Mouse (Mus musculus) CD4-positive, CD25-positive, alpha-beta regulatory T cell, adult 2 months (primary cell): Measurements from ENCODE around the gene 2810408A11Rik.
A peak's percentile ranks its signal among the peaks of the same experiment; 100 is the strongest.

Experiments used
- DNase-seq: peaks from one replicate; pipeline ENCODE4 v3.0.0-alpha.2; 2012; ENCODE audit warnings: low read depth, low spot score

The 2810408A11Rik gene

DNA sequence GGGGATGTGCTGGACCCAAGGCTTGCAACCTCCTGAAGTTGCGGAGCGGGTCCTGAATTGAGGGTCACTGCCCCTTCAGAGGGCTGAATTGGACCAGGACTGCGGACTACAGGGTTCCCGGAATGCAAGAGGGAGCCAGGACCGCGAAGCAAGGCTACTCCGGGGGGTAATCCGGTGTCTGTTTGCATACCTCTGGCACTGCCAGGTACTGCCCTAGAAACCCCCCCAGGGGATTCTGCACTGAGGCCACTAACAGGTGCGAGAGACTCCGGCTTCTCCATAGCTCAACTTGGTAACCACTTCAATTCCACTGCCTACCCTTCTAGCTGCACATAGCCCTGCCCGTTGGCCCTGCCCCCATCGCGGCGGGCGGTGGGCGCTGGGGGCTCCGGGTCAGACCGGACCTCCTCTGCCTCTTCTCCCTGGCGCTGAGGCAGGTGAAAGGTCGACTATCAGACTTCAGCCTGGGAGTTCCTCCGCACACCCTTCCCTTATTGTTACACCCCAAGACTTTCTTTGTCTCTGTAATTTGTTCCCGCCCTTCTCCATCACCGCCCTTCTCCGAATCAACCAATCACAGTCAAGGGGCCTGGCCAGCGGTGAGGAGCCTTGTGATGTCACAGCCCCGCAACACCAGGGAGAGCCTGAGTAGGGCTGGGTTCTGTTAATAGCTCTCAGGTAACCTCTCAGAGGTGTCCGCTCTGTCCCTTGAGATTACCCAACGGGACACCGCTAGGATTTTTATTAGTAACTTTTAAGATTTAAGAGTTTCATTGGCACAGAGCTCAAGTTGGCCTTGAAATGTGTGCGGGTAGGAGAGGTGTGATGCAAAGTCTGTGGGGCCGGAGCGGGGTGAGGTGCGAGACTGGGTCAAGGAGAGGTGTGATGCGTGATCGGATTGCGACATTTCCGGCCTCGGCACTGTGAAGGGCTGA lies at the start of gene 2810408A11Rik, which contains the start of gene Neurl4:
2810408A11Rik (minus strand) TSS at position 517 of the 935 bp plus-strand sequence.
Neurl4 (plus strand) TSS at position 602 of the 935 bp plus-strand sequence.
- DNase-seq: peak; percentile 95

DNA sequence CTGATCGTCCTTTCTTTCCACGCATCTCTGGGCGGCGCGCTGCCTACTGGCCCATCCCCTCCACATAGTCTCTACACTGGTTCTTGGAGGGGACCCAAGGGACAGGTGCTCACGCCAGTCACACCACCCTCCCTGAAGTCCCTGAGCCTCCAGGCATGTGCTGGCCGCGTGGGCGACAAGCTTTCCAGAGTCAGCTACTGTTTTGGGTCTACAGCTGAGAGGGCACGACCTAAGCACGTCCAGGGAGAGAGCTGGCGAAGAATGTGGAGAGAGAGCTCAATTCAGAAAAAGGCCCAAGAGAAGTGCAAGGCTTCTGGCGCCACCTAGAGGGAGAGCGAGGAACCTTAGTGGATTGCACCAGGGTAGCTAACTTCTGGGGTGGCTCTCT lies 48.0 kb upstream of the 2810408A11Rik start:
- peak; percentile 91 for DNase-seq

DNA sequence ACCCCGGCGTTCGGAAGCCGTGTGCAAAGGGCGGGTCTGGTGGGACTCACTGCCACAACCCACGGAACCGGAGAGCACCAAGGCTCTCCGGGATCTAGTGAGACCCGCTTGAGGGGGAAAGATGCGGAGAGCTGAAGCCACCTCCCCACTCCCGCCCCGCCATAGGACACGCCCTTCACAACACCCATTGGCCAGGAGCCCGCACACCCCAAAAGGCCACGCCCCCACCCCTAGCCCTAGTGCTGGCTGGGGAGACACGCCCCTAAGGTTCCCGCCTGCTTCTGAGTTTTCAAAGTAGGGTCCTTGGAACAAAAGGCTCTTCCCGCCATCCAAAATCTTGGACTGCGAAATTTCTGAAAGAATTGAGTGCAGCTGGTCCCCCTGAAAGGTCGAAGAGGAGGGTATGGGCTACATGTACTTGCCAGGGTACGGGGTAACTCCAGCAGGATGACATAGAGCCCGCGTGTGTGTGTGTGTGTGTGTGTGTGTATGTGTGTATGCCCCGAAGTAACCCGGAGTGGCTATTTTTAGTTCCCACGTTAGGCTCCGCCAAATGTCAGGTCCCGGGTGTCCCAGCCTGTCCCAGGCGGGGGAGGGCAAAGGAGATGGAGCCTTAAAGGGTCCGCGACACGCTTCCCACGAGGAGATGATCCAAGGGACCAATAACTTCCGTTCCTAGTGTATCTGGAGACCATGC lies 47.4 kb upstream of the 2810408A11Rik start, which contains the start of gene Slc2a4:
Slc2a4 (minus strand) TSS at position 123 of the 697 bp plus-strand sequence.
- peak; percentile 89 for DNase-seq

DNA sequence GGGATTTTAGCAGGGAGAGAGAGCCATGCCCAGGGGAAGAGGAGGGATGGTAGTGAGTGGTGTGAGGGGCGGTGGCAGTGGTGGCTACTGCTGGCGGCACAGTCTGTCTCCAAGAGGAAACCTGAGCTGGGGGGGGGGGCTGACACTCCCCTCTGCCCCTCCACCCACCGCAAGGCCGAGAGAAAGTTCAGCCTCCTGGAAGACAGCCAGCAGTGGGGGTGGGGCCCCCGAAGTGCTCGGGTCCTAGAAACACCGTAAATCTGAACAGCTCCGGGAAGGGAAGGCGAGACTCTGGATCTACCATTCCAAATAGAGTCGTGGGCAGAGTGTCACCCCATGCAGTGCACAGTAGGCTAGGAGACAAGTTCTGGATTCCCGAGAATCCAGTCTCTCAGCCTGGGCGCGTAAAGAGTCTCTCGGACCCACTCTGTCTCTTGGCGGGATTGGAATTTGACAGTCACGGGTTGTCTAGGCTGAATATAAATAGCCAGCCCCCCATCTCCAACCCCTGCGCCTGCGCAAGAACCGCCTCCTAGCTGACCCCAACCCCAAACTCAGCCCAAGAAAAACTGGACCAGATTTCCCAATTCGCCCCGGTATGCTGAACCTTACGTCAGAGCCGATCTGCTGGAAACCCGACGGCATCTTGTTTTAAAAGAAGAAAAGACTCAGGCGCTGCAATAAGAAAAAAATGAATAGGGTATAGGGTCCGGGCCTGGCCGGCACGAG lies 46.7 kb upstream of the 2810408A11Rik start:
- DNase-seq: no peak

DNA sequence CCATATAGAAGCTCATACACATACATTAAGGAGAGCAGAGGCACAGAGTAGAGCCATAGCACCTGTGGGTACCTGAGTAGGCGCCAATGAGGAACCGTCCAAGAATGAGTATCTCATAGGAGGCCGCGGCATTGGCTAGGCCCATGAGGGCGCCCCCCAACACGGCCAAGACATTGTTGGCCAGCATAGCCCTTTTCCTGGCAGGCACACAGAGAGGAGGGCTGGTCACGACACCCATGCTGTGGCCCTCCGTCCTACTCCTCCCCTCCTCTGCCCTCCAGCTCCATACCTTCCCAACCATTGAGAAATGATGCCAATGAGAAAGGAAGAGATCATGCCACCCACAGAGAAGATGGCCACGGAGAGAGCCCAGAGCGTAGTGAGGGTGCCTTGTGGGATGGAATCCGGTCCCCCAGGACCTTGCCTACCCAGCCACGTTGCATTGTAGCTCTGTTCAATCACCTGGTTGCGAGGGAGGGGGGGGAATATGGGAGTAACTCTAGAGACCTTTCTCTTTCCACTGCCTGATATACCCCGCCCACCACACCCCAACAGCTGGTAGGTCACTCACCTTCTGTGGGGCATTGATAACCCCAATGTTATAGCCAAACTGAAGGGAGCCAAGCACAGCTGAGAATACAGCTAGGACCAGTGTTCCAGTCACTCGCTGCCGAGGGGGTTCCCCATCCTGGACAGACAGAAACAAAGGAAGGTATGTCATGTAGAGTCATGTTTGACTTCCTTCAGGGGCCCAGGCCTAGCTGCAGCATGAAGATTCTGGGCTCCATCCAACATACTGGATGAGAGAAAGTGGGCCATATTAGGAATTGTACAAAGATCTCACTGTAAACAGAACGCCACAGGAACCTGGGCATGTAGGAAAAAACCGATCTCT lies 45.5 kb upstream of the 2810408A11Rik start:
- no peak for DNase-seq

DNA sequence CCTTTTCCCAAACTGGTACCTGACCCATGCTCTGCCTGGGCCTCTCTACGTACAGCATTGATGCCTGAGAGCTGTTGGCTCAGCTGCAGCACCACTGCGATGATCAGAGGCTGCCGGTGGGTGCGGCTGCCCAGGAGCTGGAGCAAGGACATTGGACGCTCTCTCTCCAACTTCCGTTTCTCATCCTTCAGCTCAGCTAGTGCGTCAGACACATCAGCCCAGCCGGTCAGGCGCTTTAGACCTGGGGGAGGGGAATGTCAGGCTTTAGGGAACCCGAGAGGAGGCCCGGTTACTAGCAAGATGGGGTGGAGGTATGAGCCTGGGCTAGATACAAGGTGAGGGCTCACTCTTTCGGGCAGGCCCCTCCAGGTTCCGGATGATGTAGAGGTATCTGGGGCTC lies 44.4 kb upstream of the 2810408A11Rik start:
- no peak for DNase-seq

DNA sequence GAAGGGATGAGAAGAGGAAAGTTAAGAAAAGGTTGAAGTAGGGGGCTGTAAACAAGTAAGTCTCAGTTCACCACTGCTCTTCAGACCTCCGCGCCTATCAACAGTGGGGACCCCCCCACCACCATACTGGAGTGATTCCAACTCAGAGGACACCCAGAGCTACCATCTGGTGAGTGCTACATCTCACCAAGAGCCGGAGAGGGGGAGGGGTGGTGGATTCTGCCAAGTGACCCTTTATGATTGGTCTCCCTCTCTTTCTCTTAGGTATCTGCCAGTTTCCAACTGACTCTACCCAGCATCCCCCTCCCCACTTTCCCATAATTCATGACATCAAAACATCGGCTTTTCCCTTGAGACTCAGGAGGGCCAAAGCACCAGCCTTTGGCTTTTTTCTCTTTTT lies 40.2 kb upstream of the 2810408A11Rik start:
- DNase-seq: no peak

DNA sequence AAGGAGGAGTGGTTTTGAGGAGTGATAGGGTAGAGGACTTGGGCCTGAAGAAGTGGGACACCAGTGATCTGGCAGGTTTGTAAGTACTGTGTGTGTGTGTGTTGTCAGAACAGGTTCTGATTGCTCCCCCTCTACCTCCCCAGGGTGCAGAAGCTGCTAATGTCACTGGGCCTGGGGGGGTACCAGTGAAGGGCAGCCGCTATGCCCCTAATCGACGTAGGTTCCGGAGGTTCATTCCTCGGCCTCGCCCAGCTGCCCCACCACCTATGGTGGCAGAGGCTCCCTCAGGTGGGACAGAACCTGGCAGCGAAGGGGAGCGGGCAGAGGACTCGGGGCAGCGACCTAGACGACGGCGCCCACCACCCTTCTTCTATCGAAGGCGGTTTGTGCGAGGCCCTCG lies 38.9 kb upstream of the 2810408A11Rik start:
- no peak for DNase-seq

DNA sequence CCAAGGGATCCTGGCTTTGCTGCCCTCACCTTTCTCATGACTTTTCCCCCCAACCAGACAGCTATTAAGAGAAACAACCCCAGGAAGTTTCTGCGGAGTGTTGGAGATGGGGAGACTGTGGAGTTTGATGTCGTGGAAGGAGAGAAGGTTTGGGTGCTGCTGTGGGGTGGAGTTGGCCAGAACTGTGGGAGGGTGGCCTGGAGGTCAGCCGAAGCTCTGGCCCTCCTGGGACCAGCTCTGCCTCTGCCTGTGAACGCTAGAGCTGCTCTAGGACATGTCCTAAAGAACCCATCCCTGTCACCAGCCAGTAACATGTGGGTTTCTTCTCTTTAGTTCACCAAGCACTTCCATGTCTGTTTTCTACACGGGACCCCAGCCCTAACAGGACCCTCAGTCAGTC lies 38.4 kb upstream of the 2810408A11Rik start:
- no peak for DNase-seq

DNA sequence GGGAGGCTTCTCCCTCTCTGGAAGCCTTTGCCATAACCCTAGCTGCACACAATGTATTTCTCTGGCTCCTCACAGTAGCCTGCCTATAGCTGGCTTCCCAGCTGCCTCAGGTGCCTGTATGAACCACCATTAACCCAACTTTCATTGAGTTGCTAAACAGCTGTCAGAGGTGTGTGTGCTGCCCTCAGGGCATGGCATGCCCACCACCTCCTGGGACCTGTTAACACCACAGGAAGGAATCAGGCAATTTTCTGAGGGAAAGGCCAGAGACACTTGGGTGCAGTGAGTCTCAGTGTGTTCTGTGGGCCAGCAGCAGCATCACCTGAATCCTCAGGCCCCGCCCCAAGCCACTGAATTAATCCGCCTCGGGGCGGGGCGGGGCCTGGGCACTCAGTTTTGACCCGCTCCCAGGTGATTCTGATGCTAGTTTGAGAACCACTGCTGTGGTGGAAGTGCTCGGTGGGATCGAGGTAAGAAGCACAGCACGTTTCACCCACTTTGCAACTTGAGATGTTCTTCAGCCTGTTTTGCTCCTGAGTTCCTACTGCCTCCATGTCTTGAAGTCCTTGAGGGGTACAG lies 37.7 kb upstream of the 2810408A11Rik start:
- DNase-seq: no peak

DNA sequence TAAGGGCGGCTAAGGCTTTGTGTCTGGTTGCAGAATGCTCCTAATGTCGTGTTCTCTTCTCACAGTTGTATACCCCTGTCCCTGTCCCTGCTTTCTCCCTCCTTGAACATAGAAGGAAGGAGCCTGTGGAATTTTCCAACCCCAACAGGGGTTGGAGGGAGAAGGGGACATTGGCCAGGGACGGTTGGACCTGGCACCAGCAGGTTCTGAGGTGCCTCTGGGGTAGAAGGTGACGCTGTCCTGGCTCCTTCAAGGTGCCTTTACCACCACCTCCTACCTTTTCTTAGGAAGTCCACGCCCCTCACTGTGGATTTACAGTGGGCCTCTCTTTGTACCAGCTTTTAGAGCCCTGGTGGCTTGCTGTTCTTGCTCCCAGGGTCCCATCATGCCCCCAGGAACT lies 37.0 kb upstream of the 2810408A11Rik start:
- no peak for DNase-seq

DNA sequence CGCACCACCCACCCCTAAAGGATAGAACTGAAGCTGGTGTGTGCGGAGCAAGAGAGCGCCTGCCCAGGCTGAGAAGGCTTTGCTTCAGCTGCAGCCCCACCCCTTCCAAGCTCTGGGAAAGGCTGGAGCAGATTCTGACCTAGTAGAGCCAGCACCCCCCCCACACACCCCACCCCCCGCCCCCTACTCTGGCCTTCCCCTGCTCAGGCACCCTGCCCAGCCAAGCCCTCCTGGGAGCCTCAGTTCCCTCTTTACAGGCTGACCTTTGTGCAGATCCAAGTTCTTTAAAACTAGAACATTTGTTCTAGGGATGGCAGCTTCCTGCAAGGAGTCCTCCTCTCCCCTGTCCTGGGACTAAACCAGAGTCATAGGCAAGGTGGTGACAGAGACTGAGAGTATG lies 36.6 kb upstream of the 2810408A11Rik start:
- no peak for DNase-seq

DNA sequence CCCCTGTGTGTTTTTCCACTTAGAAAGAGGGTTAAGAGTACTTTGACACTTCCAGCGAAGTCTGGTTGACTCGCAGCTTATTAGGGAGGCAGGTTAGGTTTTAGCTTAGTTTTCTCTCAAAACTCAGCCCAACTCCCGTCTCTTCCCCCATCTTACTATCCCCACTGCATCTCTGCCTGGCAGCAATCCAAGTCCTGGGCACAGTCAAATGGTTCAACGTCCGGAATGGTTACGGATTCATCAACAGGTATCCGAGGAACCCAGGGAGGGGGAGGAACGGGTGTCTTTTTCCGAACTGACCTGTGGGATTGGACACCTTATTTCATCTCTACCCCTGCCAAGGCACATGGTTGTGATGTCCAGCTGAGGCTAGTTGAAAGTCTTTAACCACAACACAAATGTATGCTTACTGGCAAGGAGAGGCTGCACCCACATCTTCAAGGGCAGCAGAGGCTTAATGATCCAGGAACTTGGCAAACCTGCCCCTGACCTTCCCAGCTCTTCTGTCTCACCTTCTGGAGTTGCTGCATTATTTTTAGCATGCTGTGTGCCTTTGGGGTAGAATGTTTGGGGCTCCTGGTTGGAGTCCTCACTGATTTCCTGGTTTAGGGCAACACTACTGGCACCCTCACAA lies 36.0 kb upstream of the 2810408A11Rik start:
- no peak for DNase-seq

DNA sequence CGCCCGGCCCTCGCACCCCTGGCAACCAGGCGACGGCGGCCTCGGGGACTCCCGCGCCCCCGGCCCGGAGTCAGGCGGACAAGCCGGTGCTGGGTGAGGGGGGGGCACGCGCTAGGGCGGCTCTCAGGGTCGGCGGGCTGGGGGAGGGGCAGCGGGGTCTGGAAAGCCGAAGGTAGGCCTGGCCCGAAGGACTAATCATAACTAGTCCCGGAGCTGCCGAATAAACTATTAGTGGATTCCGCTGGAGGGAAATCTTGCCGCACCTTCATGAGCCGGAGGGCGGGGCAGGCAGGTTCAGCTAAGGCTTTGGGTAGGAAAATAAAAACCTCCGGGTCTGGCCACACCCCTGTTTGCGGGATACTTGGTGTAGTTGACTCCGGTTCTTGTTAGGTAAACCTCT lies 35.4 kb upstream of the 2810408A11Rik start:
- peak; percentile 59 for DNase-seq

DNA sequence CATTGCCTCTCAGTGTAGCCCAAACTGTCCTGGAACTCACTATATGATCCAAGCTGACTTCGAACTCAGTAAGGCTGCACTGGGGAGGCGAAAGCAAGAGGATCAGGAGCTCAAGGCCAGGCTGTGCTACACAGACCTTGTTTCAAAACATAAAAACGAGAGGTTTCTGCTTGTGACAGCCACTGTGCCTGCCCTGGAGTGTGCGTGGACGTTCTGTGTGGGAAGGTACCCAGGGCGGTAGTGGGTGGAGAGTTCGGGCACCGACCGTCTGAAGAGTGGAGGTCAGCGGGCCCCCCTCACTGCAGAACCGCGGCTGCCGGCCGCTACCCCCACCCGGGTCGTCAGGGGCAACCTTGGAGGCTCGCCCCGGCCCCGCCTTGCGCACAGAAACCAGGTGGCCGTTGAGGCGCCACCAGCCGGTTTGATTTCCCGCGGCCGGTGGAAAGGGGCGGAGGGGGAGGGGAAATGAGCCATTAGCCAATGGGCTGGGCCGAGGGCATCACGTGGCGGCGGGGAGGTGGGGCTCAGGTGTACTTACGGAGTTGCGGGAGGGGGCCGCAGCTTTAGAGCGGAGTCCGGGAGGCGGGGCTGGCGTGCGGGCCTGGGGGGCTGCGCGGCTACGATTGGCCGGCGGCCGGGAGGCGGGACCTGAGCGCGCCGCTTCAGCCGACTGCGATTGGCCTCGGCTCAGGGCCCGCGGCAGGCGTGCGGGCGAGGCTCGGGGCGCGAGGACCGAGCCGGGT lies 34.5 kb upstream of the 2810408A11Rik start, which contains the start of gene Ybx2:
Ybx2 (plus strand) TSS at position 660 of the 743 bp plus-strand sequence.
- peak; percentile 89 for DNase-seq

DNA sequence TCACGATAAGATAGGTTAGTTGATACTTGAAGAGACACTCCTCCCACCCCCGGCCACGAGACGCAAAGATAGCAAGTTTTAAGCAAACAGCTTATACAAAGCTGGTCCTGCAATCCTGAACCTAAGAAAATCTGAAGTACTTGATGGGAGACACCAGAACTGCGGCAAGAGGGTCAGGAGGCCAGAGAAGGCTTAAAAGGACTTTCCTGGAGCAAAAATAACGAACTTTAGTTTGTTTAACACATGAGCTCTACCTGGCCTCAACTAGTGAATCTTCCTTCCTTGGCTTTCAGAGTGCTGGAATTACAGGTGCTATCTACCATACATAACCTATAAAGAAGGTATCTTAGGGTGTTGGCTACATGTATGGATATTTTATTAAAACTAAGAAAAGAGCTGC lies 33.9 kb upstream of the 2810408A11Rik start:
- DNase-seq: no peak

DNA sequence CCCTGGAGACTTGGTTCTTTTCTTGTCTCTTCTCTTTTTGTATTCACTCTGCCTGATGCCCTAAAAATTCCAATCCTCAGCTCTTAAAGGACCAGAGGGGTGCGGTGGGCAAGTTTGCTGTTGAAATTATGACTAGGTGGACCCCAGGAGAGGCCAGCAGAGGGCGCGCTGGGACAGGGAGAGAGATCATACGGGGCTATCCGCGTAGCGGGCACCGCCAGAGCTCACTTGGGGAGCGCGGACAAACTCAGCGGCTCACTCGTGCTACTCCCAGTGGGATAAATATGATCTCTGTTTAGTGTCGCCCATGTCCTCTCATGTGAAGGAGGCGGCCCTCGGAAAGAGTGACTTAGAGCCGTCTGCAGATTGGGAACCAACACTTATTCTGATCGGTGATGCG lies 33.4 kb upstream of the 2810408A11Rik start:
- DNase-seq: peak; percentile 93

DNA sequence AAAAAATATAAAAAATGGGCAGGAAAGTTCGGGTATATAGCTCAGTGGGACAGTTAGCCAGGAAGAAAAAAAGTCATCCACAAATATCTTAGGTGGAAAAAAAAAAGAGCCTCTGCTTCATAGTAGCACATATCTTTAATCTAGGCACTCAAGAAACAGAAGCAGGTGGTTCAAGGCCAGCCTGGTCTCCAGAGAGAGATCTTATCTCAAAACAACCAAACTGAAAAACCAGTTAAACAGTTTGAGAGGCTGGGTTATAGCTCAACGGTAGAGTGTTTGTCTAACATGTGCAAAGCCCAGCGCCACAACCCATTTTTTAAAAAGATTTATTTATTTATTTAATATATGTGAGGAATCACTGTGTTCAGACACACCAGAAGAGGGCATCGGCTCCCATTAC lies 32.3 kb upstream of the 2810408A11Rik start:
- DNase-seq: no peak

DNA sequence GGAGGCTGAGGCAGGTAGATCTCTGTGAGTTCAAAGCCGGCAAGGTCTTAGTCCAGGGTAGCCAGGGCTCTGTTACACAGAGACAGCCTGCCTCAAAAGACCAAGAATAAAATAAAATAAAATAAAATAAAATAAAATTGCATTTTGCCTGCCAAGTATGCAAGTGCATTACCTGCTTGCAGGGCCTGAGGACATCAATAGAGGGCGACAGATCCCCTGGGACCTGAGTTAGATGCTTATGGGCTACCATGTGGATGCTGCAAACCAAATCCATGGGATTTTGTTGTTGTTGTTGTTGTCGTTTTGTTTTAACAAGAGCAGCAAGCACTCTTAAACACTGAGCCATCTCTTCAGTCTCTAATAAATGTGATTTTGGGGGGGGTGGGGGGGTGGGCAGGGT lies 31.5 kb upstream of the 2810408A11Rik start:
- DNase-seq: peak; percentile 52
